Mouse (Mus musculus): ENCODE data around the gene Nab2. TPM values are rescaled to one million over a fixed set of nuclear protein-coding genes. Genes with fewer than 3 reads are reported as not detected.

The Nab2 gene
- total RNA-seq, 2 experiments from 2014 or later = 22.8 to 24.4 TPM

DNA sequence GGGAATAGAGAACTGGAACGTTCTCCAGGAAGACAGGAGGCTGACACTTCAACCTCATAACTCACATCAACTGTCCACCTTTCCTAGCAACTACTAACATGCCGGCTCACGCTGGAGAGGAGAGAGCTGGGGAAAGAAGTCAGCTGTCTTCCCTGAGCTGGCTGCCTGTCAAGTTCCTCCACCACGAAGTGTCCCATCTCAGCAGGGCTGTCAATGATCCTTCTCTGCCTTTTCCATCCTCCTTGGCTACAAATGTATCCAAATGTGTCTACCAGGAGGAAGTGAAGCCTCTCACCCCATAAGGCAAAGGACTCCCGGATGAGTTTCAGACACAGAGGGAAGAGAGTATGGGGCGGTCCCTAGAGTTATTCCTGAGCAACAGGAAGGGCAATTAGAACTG lies 50.2 kb downstream of the Nab2 start:
- no peak for DNase-seq (ENCODE audit: low spot score in 2 of 2)

DNA sequence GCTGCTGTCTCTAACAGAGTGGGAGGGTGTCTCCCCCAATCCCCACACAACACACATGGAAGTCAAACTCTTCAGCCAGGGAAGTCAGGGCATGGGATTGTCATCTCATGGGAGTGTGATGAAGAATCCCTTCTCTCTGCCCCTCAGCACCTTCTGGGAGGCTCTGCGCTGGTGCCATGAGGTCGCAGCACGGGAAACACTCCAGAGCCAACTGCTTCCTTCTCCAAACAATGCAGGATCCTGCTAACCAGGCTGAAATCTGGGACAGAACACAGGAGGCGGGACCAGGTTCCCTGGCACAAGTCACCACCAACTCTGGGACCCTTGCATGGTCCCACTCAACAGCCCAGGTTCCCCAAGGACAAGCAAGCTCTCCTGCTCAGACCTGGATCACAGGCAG lies 51.1 kb downstream of the Nab2 start:
- DNase-seq (ENCODE audit: low spot score in 2 of 2) = no peak

DNA sequence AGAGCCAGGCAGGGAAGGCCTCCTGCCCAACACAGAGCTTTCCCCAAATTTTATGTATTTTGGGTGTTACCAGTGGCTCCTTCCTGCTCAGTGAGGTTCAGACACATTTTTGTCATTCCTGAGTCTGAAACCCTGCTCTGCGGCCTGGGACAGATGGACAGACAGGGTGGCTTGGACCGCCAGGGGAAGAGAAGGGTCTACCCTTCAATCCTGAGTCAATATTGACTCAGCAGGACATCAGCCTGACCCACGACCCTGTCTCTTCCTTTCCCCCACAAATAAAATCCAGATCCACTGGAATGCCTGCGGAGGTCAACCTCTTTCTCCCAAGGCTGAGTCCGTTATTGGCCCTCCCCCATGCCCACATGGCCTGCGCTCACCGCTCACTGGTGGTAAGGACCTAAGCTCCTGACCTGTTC lies 52.1 kb downstream of the Nab2 start:
- no peak for DNase-seq (ENCODE audit: low spot score in 2 of 2)

DNA sequence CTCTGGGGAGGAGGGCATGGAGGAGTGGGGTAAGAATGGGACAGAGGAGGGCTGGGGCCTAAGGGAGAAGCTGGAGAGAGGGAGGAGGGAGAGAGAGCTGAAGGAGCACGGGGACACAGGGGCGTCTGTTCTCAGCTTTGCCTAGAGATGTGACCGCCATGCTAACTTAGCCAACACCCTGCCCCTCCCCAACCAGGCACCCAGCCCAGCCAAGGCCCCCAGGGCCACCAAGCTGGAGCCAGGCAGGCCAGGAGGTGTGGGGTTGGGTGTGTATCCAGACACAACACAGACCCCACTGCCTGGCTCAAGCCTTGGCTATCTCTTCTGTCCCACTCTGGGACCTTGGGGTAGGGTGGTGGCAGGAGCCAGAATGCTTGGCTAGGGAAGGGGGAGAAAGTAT lies 52.8 kb downstream of the Nab2 start:
- DNase-seq (ENCODE audit: low spot score in 2 of 2) = no peak

DNA sequence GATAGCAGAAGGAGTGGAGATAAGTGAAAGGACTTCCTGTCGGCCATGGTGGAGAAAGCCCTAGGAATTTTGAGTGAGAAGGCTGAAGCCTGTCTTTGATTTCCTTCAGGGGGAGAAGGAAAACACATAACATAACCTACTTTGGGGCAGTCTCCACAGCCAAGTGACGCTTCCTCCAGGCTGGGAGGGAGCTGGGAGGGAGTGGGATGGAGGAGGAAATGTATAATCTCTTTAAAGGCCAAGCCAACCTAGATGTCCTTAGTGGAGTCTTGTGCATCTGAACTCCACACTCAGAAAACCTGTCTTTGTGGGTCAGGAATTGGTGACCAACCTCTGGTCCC lies 53.4 kb downstream of the Nab2 start:
- DNase-seq (ENCODE audit: low spot score in 2 of 2) = no peak

DNA sequence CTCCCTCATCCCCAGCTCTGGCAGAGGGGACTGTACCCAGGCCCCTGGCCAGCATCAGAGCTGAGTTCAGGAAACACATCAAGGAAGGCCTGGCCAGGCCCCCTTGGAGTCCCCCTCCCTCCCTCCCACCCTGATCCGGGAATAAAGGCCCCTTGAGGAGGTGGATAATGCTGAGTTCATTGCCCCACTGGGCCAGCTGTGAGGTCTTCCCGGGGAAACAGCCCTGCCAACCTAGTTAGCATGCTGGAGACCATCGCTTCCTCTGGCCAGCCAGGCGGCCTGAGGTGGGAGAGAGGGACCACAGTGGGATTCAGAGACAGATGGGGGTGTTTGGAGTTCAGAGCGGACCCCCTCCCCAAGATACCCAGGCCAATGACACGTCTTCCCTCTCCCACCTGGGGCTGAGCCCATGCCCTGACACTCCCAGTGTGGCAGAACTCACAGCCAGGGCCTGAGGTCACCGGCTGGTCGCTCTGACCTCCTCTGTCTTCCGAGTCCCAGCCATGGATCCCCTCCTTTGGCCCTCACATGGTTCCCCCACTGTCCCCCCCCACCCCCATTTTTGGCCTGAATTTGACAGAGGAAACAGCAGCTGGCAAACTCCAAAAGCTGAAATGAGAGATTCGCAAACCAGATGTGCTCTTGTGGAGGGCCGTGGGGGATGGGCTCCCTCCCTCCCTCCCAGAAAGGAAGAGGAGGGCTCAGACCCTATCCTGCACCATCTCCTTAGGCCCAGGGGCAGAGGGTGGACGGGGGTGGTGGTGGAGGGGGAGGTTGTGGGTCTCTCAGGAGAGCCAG lies 53.9 kb downstream of the Nab2 start:
- DNase-seq (ENCODE audit: low spot score in 2 of 2) = no peak

DNA sequence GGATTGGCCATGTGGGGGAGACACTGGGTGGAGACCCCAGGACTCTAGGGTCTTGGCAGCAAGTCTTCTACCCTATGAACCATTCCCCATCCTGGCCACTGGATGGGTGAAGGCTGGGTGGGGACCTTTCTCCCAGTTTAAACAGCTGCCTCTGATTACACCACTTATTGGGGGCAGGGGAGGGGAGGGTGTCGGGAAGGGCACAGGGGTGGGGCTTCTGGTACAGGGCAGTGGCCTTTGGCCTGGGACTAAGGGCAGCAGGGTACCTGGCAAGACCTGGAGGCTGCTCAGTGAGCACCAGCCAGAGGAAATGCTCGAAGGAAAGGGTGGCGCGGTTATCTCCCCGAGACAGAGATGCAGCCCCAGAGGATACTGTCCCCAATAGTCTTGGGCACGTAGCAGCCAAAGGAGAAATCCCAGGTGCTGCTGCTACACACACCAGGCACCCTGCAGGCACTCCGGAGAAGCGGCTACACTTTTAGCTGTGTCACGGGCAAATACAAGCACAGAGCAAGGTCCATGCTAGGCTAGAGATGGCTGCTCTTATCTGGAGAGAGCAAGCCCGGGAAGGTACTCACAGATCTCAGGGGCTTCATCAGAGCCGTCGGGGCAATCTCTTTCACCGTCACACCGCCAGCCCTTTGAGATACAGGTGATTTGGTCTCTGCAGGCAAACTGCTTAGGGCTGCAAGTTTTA lies 56.1 kb downstream of the Nab2 start:
- DNase-seq (ENCODE audit: low spot score in 2 of 2) = no peak

Other genes with a start within 250 kb of the Nab2 start
- gene Stac3, start 166.9 kb downstream of the Nab2 start, total RNA-seq (2021) = 10 to 100 TPM in 1 of 2 experiments, 1 to 10 TPM in 1; 6.4 to 11.5 TPM
- 10 to 100 TPM; 57.2 to 71.7 TPM for gene Ndufa4l2, start 153.6 kb downstream of the Nab2 start, total RNA-seq (2021)
- gene Shmt2, start 146.1 kb downstream of the Nab2 start, total RNA-seq (2021) = 10 to 100 TPM; 66.7 to 69.4 TPM
- 10 to 100 TPM; 13.6 to 14.0 TPM for gene Nxph4, start 134.0 kb downstream of the Nab2 start, total RNA-seq (2021)
- gene Lrp1, start 47.4 kb downstream of the Nab2 start, total RNA-seq (2021) = 100 to 1,000 TPM; 283 to 301 TPM
- gene Stat6, start 25.6 kb downstream of the Nab2 start, total RNA-seq (2021) = 10 to 100 TPM; 72.7 to 78.0 TPM
- gene Nemp1, start 1.7 kb downstream of the Nab2 start, total RNA-seq (2021) = 10 to 100 TPM; 11.6 to 13.2 TPM
- 1 to 10 TPM; 1.6 to 2.1 TPM for gene Myo1a, start 36.6 kb upstream of the Nab2 start, total RNA-seq (2021)
- gene Tac2, start 55.9 kb upstream of the Nab2 start, total RNA-seq (2021) = under 1 TPM in 1 of 2 experiments, not detected in 1; 0.48 TPM
- 10 to 100 TPM; 16.2 to 17.4 TPM for gene Zbtb39, start 71.0 kb upstream of the Nab2 start, total RNA-seq (2021)
- 10 to 100 TPM; 13.7 to 17.4 TPM for gene Gpr182, start 83.2 kb upstream of the Nab2 start, total RNA-seq (2021)
- gene Rdh1, start 91.2 kb upstream of the Nab2 start, total RNA-seq (2021) = 1 to 10 TPM; 1.3 to 1.9 TPM
- 1 to 10 TPM; 2.3 to 2.5 TPM for gene Rdh16f1, start 91.2 kb upstream of the Nab2 start, total RNA-seq (2021)
- gene Rdh9, start 107.8 kb upstream of the Nab2 start, total RNA-seq (2021) = 1 to 10 TPM in 1 of 2 experiments, not detected in 1; 4.3 TPM
- 1 to 10 TPM in 1 of 2 experiments, under 1 TPM in 1; 0.28 to 2.1 TPM for gene Rdh16, start 132.6 kb upstream of the Nab2 start, total RNA-seq (2021)
- 1 to 10 TPM in 1 of 2 experiments, under 1 TPM in 1; 0.23 to 7.3 TPM for gene Rdh19, start 181.4 kb upstream of the Nab2 start, total RNA-seq (2021)
- under 1 TPM; 0.82 to 0.90 TPM for gene Rdh16f2, start 197.9 kb upstream of the Nab2 start, total RNA-seq (2021)
- 10 to 100 TPM in 1 of 2 experiments, under 1 TPM in 1; 0.95 to 46.8 TPM for gene Rdh7, start 220.2 kb upstream of the Nab2 start, total RNA-seq (2021)
- under 1 TPM in 1 of 2 experiments, not detected in 1; 0.25 TPM for gene Sdr9c7, start 229.9 kb upstream of the Nab2 start, total RNA-seq (2021)

Data from adrenal gland, postnatal 4 days (tissue).